8 mouse cellular contexts compared by ENCODE assay signal in the genomic region with DNA sequence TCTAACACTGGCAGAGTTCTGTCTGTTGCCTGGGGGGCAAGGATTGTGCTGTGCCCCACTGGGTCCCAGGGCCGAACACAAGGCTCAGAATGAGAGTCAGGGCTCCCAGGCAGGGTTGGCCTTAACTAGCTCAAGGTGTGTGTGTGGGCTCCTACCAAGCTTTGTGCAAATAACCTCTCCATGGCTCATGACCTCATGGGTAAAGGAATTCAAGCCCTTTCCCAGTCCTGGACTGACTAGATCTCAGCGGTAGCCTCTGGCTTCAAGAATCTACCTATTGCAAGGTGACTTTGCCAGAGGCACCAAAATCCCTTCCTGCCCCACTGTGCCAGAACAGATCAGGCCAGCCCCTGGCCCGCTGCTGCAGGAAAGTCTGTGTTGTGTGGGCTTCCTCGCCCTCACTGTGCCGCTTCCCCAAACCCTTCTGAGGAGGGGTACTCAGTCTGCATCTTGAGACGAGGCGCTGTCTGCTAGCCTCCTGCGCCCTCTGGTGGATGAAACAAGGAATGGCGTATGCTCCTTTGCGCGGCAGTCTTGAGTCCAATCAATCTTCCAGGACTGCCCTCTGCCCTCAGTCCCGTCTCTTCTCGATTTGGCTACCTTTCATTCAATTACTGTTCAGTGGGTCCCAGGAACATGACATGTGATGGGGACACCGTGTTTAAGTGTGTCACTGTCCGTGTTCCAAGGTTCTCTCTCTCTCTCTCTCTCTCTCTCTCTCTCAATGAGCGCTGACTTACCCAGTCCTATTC. TPM values are rescaled to one million over a fixed set of nuclear protein-coding genes. Genes with fewer than 3 reads are reported as not detected.
DNase-seq lines count a peak whose midpoint lies in the region; ATAC-seq lines count a peak whose summit lies in the region.

No protein-coding gene starts in this region.

- H3K27ac ChIP-seq in embryonic facial prominence, embryonic 10.5 days (replicated peaks) = peak overlapping the region; percentile 27; the same call in 1 of the 2 replicates
- H3K27ac ChIP-seq in heart, embryonic 13.5 days (replicated peaks) = no peak overlapping the region
- no peak overlapping the region for H3K27ac ChIP-seq in lung, embryonic 15.5 days

- peak; percentile 58 for DNase-seq in adrenal gland, postnatal 25 days
- peak; percentile 85 for DNase-seq in embryonic facial prominence, embryonic 10.5 days (ENCODE audit: low spot score)
- DNase-seq in kidney, postnatal 10 days = peak; percentile 80
- peak; percentile 66 for DNase-seq in thymus, postnatal 25 days

- peaks cover 49% of the 10 kb centered on the region for H3K4me1 ChIP-seq in embryonic facial prominence, embryonic 10.5 days
- peaks cover 7% of the 10 kb centered on the region for H3K4me1 ChIP-seq in heart, embryonic 13.5 days
- H3K4me1 ChIP-seq in lung, embryonic 15.5 days = peaks cover 5% of the 10 kb centered on the region; the same call in 1 of the 2 replicates

- H3K9ac ChIP-seq in heart, embryonic 13.5 days = no peak overlapping the region
- H3K9ac ChIP-seq in lung, embryonic 15.5 days = no peak overlapping the region

- 0 out of 2 replicates have a peak overlapping the region, but pooled peaks have one; percentile 20 for H3K4me2 ChIP-seq in heart, embryonic 13.5 days
- H3K4me2 ChIP-seq in lung, embryonic 15.5 days = peak overlapping the region; percentile 37

- H3K4me3 ChIP-seq in embryonic facial prominence, embryonic 10.5 days = peak overlapping the region; percentile 23; the same call in 1 of the 2 replicates
- no peak overlapping the region for H3K4me3 ChIP-seq in heart, embryonic 13.5 days
- H3K4me3 ChIP-seq in lung, embryonic 15.5 days = no peak overlapping the region

- no peaks in the 10 kb centered on the region for H3K9me3 ChIP-seq in embryonic facial prominence, embryonic 10.5 days
- H3K9me3 ChIP-seq in heart, embryonic 13.5 days = no peaks in the 10 kb centered on the region
- H3K9me3 ChIP-seq in lung, embryonic 15.5 days = no peaks in the 10 kb centered on the region

- WGBS in embryonic facial prominence, embryonic 10.5 days = 16% methylated on average over 16 of the region's 16 CpGs
- WGBS in heart, embryonic 13.5 days = 15% methylated on average over 16 of the region's 16 CpGs
- WGBS in lung, embryonic 15.5 days = 13% methylated on average over 16 of the region's 16 CpGs

- peaks cover 40% of the 10 kb centered on the region for H3K27me3 ChIP-seq in embryonic facial prominence, embryonic 10.5 days (replicated peaks; ENCODE audit: low read depth, poor library complexity, severe bottlenecking)
- H3K27me3 ChIP-seq in heart, embryonic 13.5 days (replicated peaks) = peaks cover 60% of the 10 kb centered on the region
- no peaks in the 10 kb centered on the region for H3K27me3 ChIP-seq in lung, embryonic 15.5 days

- H3K36me3 ChIP-seq in embryonic facial prominence, embryonic 10.5 days (replicated peaks) = no peaks in the 10 kb centered on the region
- H3K36me3 ChIP-seq in heart, embryonic 13.5 days = no peaks in the 10 kb centered on the region
- no peaks in the 10 kb centered on the region for H3K36me3 ChIP-seq in lung, embryonic 15.5 days

- peak; percentile 61 for ATAC-seq in CD4-positive, CD25-positive, alpha-beta regulatory T cell, adult 4 months
- no peak for ATAC-seq in heart, embryonic 13.5 days (ENCODE audit: extremely low read depth, insufficient number of reproducible peaks, low FRiP score, low TSS enrichment)
- ATAC-seq in lung, embryonic 15.5 days (ENCODE audit: borderline replicate concordance, extremely low read depth, low FRiP score, low TSS enrichment) = peak; percentile 23; the same call in 1 of the 2 replicates
- ATAC-seq in neutrophil, adult 5-6 weeks (ENCODE audit: extremely low read depth, insufficient number of reproducible peaks, low FRiP score, poor library complexity, severe bottlenecking) = peak; percentile 51

RNA-seq across cellular contexts. Expression of a gene that starts 11.7 kb away (rescaled TPM):
- polyA plus RNA-seq in CD4-positive, CD25-positive, alpha-beta regulatory T cell, adult 4 months (2017; shearing (Covaris generic)) = 10 to 100 TPM; 25.3 to 25.8 TPM
- 43.9 and 68.2 TPM in 2 replicates for total RNA-seq in adrenal gland, postnatal 25 days (2021)
- 36.0 and 38.1 TPM in 2 replicates for polyA plus RNA-seq in embryonic facial prominence, embryonic 10.5 days (2016; fragmentation: Nextera tagmentation; extraction: Ambion mirVana)
- polyA plus RNA-seq in heart, embryonic 13.5 days (2015; fragmentation: Nextera tagmentation; extraction: Ambion mirVana) = 29.6 and 36.5 TPM in 2 replicates
- polyA plus RNA-seq in lung, embryonic 15.5 days (2015; fragmentation: Nextera tagmentation; extraction: Ambion mirVana) = 41.4 and 45.7 TPM in 2 replicates
- total RNA-seq in neutrophil, adult 5-6 weeks (2017) = 11.8 and 12.2 TPM in 2 replicates

RNA-seq across cellular contexts. Expression of a gene that starts 41.9 kb away (rescaled TPM):
- polyA plus RNA-seq in CD4-positive, CD25-positive, alpha-beta regulatory T cell, adult 4 months (2017; shearing (Covaris generic)) = under 1 TPM; 0.24 to 0.84 TPM
- total RNA-seq in adrenal gland, postnatal 25 days (2021) = 6.0 and 8.0 TPM in 2 replicates
- 0.59 and 0.82 TPM in 2 replicates for polyA plus RNA-seq in embryonic facial prominence, embryonic 10.5 days (2016; fragmentation: Nextera tagmentation; extraction: Ambion mirVana)
- 1.1 TPM in 2 replicates for polyA plus RNA-seq in heart, embryonic 13.5 days (2015; fragmentation: Nextera tagmentation; extraction: Ambion mirVana)
- polyA plus RNA-seq in lung, embryonic 15.5 days (2015; fragmentation: Nextera tagmentation; extraction: Ambion mirVana) = 0.52 and 0.81 TPM in 2 replicates
- 0.23 TPM in 1 of 2 replicates, not detected in the other for total RNA-seq in neutrophil, adult 5-6 weeks (2017)

RNA-seq across cellular contexts. Expression of a gene that starts 52.2 kb away (rescaled TPM):
- polyA plus RNA-seq in CD4-positive, CD25-positive, alpha-beta regulatory T cell, adult 4 months (2017; shearing (Covaris generic)) = not detected
- not detected in 2 replicates for total RNA-seq in adrenal gland, postnatal 25 days (2021)
- polyA plus RNA-seq in embryonic facial prominence, embryonic 10.5 days (2016; fragmentation: Nextera tagmentation; extraction: Ambion mirVana) = 271 and 282 TPM in 2 replicates
- 26.1 and 27.8 TPM in 2 replicates for polyA plus RNA-seq in heart, embryonic 13.5 days (2015; fragmentation: Nextera tagmentation; extraction: Ambion mirVana)
- polyA plus RNA-seq in lung, embryonic 15.5 days (2015; fragmentation: Nextera tagmentation; extraction: Ambion mirVana) = 19.1 and 20.1 TPM in 2 replicates
- total RNA-seq in neutrophil, adult 5-6 weeks (2017) = not detected in 2 replicates

Comparison
In these comparisons a context has a peak if more than half of its experiments do, and no peak if none do; other contexts are left out.
1. RNA of a gene that starts 52.2 kb away (polyA plus RNA-seq): 271 to 282 TPM in embryonic facial prominence, embryonic 10.5 days, 26.1 to 27.8 TPM in heart, embryonic 13.5 days and 19.1 to 20.1 TPM in lung, embryonic 15.5 days; not detected in CD4-positive, CD25-positive, alpha-beta regulatory T cell, adult 4 months; every median in the first group is over 10 times any median in the second.
2. Peak in every context shown above with its lines, with median percentiles within 50 percentile points of each other: DNase-seq.